Mouse (Mus musculus): Measurements from ENCODE around the gene Henmt1. TPM values are rescaled to one million over a fixed set of nuclear protein-coding genes. Genes with fewer than 3 reads are reported as not detected.

Gene Henmt1
- polyA plus RNA-seq, 1 experiment from 2014 or later = 0.78 TPM

GRCm38 (mm10) chr3:108940996-108941395 is 1.3 kb downstream of the Henmt1 start:
- H3K27me3 ChIP-seq = 0 out of 2 replicates have a peak, but pooled peaks cover 3% of the 10 kb centered on the region
- ATAC-seq (ENCODE audit: low FRiP score, low read depth) = no peak
- H3K27ac ChIP-seq (replicated peaks) = no peak overlapping the region
- H3K9ac ChIP-seq (replicated peaks) = no peak overlapping the region
- H3K36me3 ChIP-seq = no peaks in the 10 kb centered on the region
- H3K9me3 ChIP-seq = no peaks in the 10 kb centered on the region
- no peaks in the 10 kb centered on the region for H3K4me1 ChIP-seq
- 79% methylated on average over 10 of the region's 10 CpGs for WGBS
- no peak overlapping the region for H3K4me2 ChIP-seq (replicated peaks)
- no peak overlapping the region for H3K4me3 ChIP-seq

- no peak overlapping the region for H3K9ac ChIP-seq (replicated peaks)
- H3K27ac ChIP-seq (replicated peaks) = no peak overlapping the region
- no peaks in the 10 kb centered on the region for H3K9me3 ChIP-seq
- ATAC-seq (ENCODE audit: low FRiP score, low read depth) = no peak
- no peaks in the 10 kb centered on the region for H3K27me3 ChIP-seq
- H3K4me2 ChIP-seq (replicated peaks) = no peak overlapping the region
- H3K4me1 ChIP-seq = peaks cover 21% of the 10 kb centered on the region
- no peak overlapping the region for H3K4me3 ChIP-seq
- H3K36me3 ChIP-seq = no peaks in the 10 kb centered on the region
These were observed 18.3 kb downstream of the Henmt1 start for GRCm38 (mm10) chr3:108957976-108958375.

- H3K36me3 ChIP-seq = no peaks in the 10 kb centered on the region
- ATAC-seq (ENCODE audit: low FRiP score, low read depth) = no peak
- H3K9ac ChIP-seq (replicated peaks) = no peak overlapping the region
- no peaks in the 10 kb centered on the region for H3K27me3 ChIP-seq
- peaks cover 21% of the 10 kb centered on the region for H3K4me1 ChIP-seq
- H3K27ac ChIP-seq (replicated peaks) = no peak overlapping the region
- no peak overlapping the region for H3K4me2 ChIP-seq (replicated peaks)
- no peak overlapping the region for H3K4me3 ChIP-seq
- H3K9me3 ChIP-seq = no peaks in the 10 kb centered on the region
- WGBS = 78% methylated on average over 13 of the region's 13 CpGs
These were observed 20.1 kb downstream of the Henmt1 start for GRCm38 (mm10) chr3:108959680-108960295.

GRCm38 (mm10) chr3:108961226-108961625 is 21.6 kb downstream of the Henmt1 start:
- no peaks in the 10 kb centered on the region for H3K36me3 ChIP-seq
- H3K9ac ChIP-seq (replicated peaks) = peak overlapping the region; percentile 12; the same call in 1 of the 2 replicates
- H3K27ac ChIP-seq (replicated peaks) = peak overlapping the region; percentile 78
- WGBS = 12% methylated on average over 7 of the region's 7 CpGs
- H3K27me3 ChIP-seq = no peaks in the 10 kb centered on the region
- peak overlapping the region; percentile 47 for H3K4me2 ChIP-seq (replicated peaks)
- H3K4me3 ChIP-seq = peak overlapping the region; percentile 24
- H3K9me3 ChIP-seq = no peaks in the 10 kb centered on the region
- peak; percentile 90 for ATAC-seq (ENCODE audit: low FRiP score, low read depth)
- H3K4me1 ChIP-seq = peaks cover 21% of the 10 kb centered on the region

GRCm38 (mm10) chr3:108961655-108962054 is 22.0 kb downstream of the Henmt1 start:
- 17% methylated on average over 6 of the region's 6 CpGs for WGBS
- H3K4me2 ChIP-seq (replicated peaks) = peak overlapping the region; percentile 47
- peak overlapping the region; percentile 12; the same call in 1 of the 2 replicates for H3K9ac ChIP-seq (replicated peaks)
- H3K4me3 ChIP-seq = peak overlapping the region; percentile 24
- no peaks in the 10 kb centered on the region for H3K36me3 ChIP-seq
- H3K27me3 ChIP-seq = no peaks in the 10 kb centered on the region
- H3K27ac ChIP-seq (replicated peaks) = peak overlapping the region; percentile 78
- no peaks in the 10 kb centered on the region for H3K9me3 ChIP-seq
- H3K4me1 ChIP-seq = peaks cover 21% of the 10 kb centered on the region
- peak; percentile 53 for ATAC-seq (ENCODE audit: low FRiP score, low read depth)

- WGBS = 86% methylated on average over 3 of the region's 3 CpGs
- Histone ChIP-seq H3K4me2 (replicated peaks) (no peak overlapping the region), H3K4me3 (no peak overlapping the region)
These were observed 23.6 kb downstream of the Henmt1 start for GRCm38 (mm10) chr3:108963278-108963677.

GRCm38 (mm10) chr3:108963776-108964175 is 24.1 kb downstream of the Henmt1 start:
- ATAC-seq (ENCODE audit: low FRiP score, low read depth) = no peak
- 86% methylated on average over 3 of the region's 3 CpGs for WGBS
- Histone ChIP-seq H3K36me3 (no peaks in the 10 kb centered on the region), H3K9me3 (no peaks in the 10 kb centered on the region), H3K4me1 (peaks cover 21% of the 10 kb centered on the region), H3K27me3 (no peaks in the 10 kb centered on the region), H3K4me3 (no peak overlapping the region), H3K4me2 (replicated peaks) (no peak overlapping the region), H3K9ac (replicated peaks) (no peak overlapping the region), H3K27ac (replicated peaks) (no peak overlapping the region)

More at GRCm38 (mm10) chr3:108963278-108963677, 23.6 kb downstream of the Henmt1 start:
- no peak for ATAC-seq (ENCODE audit: low FRiP score, low read depth)
- no peaks in the 10 kb centered on the region for H3K36me3 ChIP-seq
- peaks cover 21% of the 10 kb centered on the region for H3K4me1 ChIP-seq
- H3K9ac ChIP-seq (replicated peaks) = no peak overlapping the region
- H3K27me3 ChIP-seq = no peaks in the 10 kb centered on the region
- no peaks in the 10 kb centered on the region for H3K9me3 ChIP-seq
- H3K27ac ChIP-seq (replicated peaks) = no peak overlapping the region

GRCm38 (mm10) chr3:108964361-108965044 is 24.8 kb downstream of the Henmt1 start:
- Histone ChIP-seq H3K4me1 (peaks cover 21% of the 10 kb centered on the region), H3K27me3 (no peaks in the 10 kb centered on the region), H3K4me3 (no peak overlapping the region), H3K4me2 (replicated peaks) (no peak overlapping the region), H3K27ac (replicated peaks) (no peak overlapping the region), H3K9ac (replicated peaks) (no peak overlapping the region), H3K9me3 (no peaks in the 10 kb centered on the region), H3K36me3 (no peaks in the 10 kb centered on the region)
- WGBS = 71% methylated on average over 7 of the region's 7 CpGs
- no peak for ATAC-seq (ENCODE audit: low FRiP score, low read depth)

GRCm38 (mm10) chr3:108966051-108966450 is 26.4 kb downstream of the Henmt1 start:
- Histone ChIP-seq H3K27me3 (no peaks in the 10 kb centered on the region), H3K4me2 (replicated peaks) (no peak overlapping the region), H3K4me1 (peaks cover 20% of the 10 kb centered on the region), H3K9me3 (no peaks in the 10 kb centered on the region), H3K27ac (replicated peaks) (no peak overlapping the region), H3K36me3 (no peaks in the 10 kb centered on the region), H3K4me3 (no peak overlapping the region), H3K9ac (replicated peaks) (no peak overlapping the region)
- no peak for ATAC-seq (ENCODE audit: low FRiP score, low read depth)
- 97% methylated on average over 3 of the region's 3 CpGs for WGBS

GRCm38 (mm10) chr3:108973980-108974660 is 34.4 kb downstream of the Henmt1 start:
- ATAC-seq (ENCODE audit: low FRiP score, low read depth) = no peak
- Histone ChIP-seq H3K9me3 (no peaks in the 10 kb centered on the region), H3K36me3 (peaks cover 22% of the 10 kb centered on the region), H3K4me2 (replicated peaks) (no peak overlapping the region), H3K4me3 (no peak overlapping the region), H3K27me3 (no peaks in the 10 kb centered on the region), H3K27ac (replicated peaks) (no peak overlapping the region), H3K4me1 (no peaks in the 10 kb centered on the region), H3K9ac (replicated peaks) (no peak overlapping the region)
- 88% methylated on average over 13 of the region's 13 CpGs for WGBS

GRCm38 (mm10) chr3:108974920-108975485 is 35.3 kb downstream of the Henmt1 start:
- Histone ChIP-seq H3K4me2 (replicated peaks) (no peak overlapping the region), H3K4me3 (no peak overlapping the region), H3K27ac (replicated peaks) (no peak overlapping the region), H3K4me1 (no peaks in the 10 kb centered on the region), H3K27me3 (no peaks in the 10 kb centered on the region), H3K9ac (replicated peaks) (no peak overlapping the region), H3K36me3 (peaks cover 30% of the 10 kb centered on the region), H3K9me3 (no peaks in the 10 kb centered on the region)
- 92% methylated on average over 15 of the region's 15 CpGs for WGBS
- ATAC-seq (ENCODE audit: low FRiP score, low read depth) = no peak
